Mouse (Mus musculus) ovary, postnatal 14 days (tissue): ENCODE results near the gene Rpp14.

Source experiments
- DNase-seq: peaks from one replicate; pipeline ENCODE4 v3.0.0; 2022; ENCODE audit warnings: low spot score

Rpp14 gene

GRCm38 (mm10) chr14:8080165-8080679 lies at the start of gene Rpp14:
TSS of gene Rpp14 (plus strand) at chr14:8080367.
- peak; percentile 94 for DNase-seq

DNA sequence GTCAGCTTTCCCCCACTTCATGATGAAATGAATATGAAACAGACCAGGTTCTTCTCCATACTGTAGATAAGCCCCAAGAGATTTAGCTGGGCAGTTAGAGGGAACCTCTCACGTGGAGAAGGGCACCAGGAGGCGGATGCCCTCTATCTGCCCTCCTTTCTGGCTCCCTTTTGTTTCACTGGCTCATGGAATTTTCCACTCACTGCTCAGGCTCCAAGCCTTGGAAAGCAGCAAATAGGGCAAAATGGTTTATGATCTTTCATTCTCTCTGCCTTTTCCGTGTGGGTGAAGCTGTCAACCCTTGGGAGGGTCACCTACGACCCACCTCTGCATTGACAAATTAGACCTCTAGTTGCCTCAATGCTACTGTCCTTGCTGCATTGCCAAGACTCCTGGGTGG lies 49.6 kb upstream of the Rpp14 start:
- DNase-seq: no peak

GRCm38 (mm10) chr14:8032087-8032944 lies 47.9 kb upstream of the Rpp14 start:
- DNase-seq: no peak

GRCm38 (mm10) chr14:8034561-8034960 lies 45.6 kb upstream of the Rpp14 start:
- no peak for DNase-seq

GRCm38 (mm10) chr14:8035951-8036350 lies 44.2 kb upstream of the Rpp14 start:
- DNase-seq: no peak

DNA sequence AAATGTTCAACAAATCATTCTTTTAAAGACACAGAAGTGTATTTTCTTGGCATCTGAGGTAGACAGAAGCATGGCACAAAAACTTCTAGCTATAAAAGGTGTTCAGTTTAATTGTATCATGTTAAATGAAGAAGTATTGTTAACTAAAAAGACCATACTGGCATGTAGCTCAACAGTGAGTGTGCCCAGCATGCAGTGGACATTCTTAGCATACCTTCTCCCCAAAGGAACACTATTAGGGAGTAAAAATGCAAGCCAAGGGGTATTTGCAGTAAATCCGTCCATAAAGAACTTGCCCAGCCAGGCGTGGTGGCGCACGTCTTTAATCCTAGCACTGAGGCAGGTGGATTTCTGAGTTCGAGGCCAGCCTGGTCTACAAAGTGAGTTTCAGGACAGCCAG lies 43.8 kb upstream of the Rpp14 start:
- no peak for DNase-seq

DNA sequence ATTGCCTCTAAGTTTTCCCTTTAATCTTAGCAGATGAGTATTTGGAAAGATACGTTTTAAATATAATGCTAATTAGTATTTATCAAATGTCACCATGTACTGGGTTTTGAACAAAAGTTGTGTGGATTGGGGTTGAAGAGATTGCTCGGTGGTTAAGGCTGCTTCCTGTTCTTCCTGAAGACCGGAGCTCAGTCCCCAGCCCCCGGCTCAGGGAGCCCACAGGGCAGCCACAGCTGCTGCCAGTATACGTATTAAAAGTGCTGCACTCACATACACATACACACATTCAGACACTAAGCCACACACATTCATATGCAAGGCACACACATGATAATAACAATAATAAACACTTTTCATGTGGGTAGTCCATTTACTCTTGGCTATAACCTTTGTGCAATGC lies 42.0 kb upstream of the Rpp14 start:
- no peak for DNase-seq

DNA sequence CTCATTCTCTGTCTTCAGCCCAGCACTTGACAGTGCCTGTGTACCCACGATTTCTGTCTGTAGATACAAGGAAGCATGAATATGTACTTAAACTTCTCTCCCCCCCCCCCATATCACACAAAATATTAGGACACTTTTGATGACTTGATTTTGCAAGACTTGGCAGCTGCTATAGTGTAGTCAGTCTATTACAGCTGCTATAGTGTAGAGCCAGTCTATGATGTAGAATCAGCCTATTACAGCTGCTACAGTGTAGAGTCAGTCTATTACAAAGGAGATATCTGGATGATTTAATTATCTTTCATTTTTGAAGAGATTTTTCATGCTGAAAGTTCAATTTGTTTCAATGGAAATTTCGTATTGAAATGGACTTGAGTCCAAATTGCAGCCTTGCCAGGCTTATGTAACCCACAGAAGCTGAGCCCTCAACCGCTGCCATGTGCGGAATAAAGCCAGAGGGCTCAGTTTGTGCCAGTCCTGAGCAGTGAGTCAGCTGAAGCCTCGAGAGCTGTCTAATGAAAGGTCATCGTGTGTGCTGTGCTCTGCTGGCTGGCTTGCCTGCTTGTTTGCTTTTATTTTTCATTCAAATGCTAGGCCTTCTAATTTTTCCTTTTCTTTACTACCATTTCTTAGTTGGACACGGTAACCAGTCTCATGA lies 41.2 kb upstream of the Rpp14 start:
- DNase-seq: no peak

GRCm38 (mm10) chr14:8040179-8040578 lies 40.0 kb upstream of the Rpp14 start:
- no peak for DNase-seq

DNA sequence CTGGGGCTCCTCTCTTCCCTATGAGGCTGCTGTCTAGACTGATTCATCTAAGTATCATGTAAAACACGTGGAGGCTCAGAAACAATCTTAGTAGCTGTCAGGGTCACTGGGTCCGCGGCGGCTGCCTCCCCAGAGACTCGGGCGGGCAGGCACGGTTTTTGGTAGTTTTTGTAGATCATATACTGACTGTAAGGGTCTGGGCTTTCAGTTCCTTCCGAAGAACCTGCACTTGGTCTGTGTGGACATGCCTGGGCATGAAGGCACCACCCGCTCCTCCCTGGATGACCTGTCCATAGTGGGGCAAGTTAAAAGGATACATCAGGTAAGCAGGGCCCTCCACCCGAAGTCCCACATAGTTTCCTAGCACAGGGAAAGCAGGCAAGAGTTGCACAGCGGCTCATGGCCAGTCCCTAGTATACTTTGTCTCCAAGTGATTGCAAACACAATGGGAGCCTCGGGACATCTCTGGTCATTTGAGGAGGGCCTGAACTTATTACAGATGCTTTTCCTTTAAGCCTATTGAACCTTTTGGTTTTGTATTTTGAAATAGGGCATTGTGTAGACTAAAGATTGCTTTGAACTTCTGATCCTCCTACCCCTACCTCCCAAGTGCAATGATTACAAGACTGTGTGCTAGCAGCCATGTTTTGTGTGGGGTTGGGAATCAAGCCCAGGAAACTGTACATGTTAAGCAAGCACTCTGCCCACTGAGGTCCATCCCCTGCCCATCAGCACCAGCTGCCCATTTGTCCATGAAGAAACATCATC lies 39.1 kb upstream of the Rpp14 start:
- no peak for DNase-seq

DNA sequence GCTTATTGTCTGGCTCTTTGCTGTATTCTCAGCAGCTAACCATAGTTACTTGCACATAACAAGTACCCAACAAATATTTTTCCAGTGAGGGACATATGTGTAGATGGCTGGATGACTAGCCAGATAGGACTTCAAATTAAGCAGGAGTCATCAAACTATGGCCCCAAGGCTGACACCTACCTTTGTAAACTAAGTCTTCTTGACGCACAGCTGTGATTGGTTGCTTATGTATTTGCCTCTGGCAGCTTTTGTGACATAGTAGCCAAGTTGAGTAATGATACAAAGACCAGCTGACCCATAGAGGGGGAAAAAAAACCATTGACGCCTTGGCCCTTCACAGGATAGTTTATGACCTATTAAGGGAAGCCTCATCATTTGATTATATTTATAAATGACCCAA lies 38.0 kb upstream of the Rpp14 start:
- DNase-seq: no peak

DNA sequence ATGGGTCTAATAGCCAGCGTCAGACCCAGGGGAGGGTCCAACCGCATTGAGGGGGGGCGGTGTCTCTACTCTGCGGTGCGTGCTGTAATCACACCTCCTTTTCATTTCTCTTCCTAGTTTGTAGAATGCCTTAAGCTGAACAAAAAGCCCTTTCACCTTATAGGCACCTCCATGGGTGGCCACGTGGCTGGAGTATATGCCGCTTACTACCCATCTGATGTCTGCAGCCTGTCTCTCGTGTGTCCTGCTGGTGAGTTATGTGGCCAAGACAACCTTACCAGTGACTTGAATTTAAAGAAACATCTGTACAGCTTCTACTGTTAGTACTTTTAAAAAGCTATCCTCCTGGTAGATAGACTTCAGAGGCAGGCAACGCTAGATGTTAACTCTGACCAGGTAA lies 37.6 kb upstream of the Rpp14 start:
- DNase-seq: no peak

GRCm38 (mm10) chr14:8044330-8044729 lies 35.8 kb upstream of the Rpp14 start:
- no peak for DNase-seq

GRCm38 (mm10) chr14:8044786-8045185 lies 35.4 kb upstream of the Rpp14 start:
- no peak for DNase-seq

GRCm38 (mm10) chr14:8045187-8045846 lies 34.9 kb upstream of the Rpp14 start:
- no peak for DNase-seq

GRCm38 (mm10) chr14:8046839-8047238 lies 33.3 kb upstream of the Rpp14 start:
- DNase-seq: no peak

GRCm38 (mm10) chr14:8049334-8049733 lies 30.8 kb upstream of the Rpp14 start:
- no peak for DNase-seq

DNA sequence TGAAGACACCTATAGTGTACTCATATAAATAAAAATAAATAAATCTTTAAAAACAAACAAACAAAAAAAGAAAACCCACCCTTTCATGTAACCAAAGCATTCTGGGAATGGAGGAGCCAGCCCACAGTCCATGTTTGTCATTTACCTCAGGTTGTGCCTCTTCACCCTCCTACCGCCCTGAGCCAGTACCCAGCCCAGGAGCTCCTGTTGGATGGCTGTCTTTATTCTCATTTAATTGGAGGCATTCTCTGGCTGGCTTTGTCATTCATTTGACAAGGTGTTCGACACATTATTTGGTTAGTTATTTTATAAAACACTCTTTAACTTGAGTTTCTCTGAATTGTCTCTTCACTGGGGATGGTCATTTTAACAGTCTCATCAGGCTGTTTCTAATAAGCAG lies 28.3 kb upstream of the Rpp14 start:
- DNase-seq: no peak

- DNase-seq: no peak
Observed at GRCm38 (mm10) chr14:8052661-8053060, 27.5 kb upstream of the Rpp14 start.

DNA sequence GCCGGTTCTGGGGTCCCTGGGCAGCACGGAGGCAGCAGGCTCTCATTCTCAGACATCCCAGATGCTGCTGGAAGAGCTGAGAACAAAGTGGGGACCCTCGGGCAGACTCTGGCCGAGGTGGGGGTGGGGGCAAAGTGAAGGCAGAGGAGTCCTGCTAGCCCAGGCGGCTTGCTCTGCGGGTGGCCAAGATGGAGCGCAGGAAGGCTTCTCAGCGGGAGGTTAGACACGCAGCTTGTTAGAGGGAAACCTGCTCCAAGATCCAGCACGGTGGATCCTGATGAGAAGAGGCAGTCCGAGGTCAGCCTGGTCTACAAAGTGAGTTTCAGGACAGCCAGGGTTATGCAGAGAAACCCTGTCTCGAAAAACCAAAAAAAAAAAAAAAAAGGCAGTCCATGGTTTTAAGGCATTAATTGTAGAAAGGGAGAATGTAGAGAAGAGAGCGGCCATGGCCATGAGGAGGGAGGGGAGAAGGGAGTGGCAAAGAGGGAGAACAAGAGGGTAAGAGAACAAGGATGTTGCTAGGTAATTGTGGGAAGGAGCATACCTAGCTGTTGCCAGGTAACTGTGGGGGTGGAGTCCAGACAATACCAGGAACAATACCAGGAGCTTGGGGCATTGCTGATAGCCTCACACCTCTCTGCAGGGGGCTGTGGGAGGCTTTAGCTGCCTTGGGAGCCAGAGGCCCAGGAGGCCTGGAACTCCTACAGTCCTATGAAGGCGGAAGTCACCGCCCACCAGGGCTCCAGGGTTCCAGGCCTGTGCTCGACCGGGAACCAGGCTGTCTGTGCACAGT lies 25.7 kb upstream of the Rpp14 start:
- no peak for DNase-seq

GRCm38 (mm10) chr14:8056076-8056475 lies 24.1 kb upstream of the Rpp14 start:
- DNase-seq: no peak
